Comparison of ENCODE assay signal across 14 mouse cellular contexts in the genomic region with DNA sequence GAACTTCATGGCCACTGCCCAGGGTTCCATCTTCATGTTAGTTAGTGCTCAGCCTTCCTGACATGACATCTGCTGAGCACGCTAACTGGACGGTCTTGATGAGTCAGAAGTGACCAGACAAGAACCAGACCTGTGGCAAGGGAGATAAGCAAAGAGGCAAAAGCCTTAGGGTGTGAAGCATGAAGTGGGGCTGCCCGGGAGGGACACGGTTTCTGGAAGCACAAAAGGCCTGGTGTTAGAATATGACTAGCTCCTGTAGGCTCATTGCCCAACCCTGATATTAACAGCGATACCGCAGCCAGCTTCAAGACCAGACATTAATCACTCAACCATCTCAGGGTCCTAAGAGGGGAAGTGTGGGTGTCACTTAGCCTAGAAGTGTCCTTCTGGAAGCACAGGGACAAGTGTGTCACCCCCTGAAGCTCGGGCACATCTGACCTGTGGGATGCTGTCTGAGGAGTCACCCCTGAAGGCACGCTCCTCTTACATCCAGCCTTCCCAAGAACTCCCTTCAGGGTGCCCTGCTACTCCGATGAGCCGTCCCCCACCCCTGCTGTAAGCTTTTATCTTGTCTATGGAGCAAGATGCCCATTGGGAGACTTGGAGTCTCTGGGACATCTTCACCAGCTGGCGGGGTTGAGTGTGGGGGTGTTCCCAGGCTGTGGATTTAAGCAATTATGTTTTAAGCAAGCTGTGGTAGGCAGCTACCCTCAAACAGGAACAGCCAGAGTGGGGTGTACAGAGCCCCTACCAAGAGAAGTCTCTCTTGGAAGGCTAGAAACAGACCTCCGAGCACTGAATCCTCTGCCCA. TPM values are rescaled to one million over a fixed set of nuclear protein-coding genes. Genes with fewer than 3 reads are reported as not detected.
DNase-seq lines count a peak whose midpoint lies in the region; ATAC-seq and TF ChIP-seq lines count a peak whose summit lies in the region.
"Had no signal": no experiment of that assay in that cellular context is flagged by ENCODE, and none has a peak within 500 bp of the region (broad histone marks: within the 10 kb centered on the region; RNA-seq: fewer than 3 reads in every experiment).

No protein-coding gene starts in this region.

- ATAC-seq in forebrain, embryonic 12.5 days (ENCODE audit: low FRiP score) = no peak
- no peak for ATAC-seq in forebrain, embryonic 14.5 days
- ATAC-seq in erythroid progenitor cell, adult 5-6 weeks (replicated peaks; ENCODE audit: low FRiP score, poor library complexity, severe bottlenecking) = peak; percentile 80
- no peak for ATAC-seq in cerebellum, adult (ENCODE audit: insufficient number of reproducible peaks, low FRiP score, low TSS enrichment)
- ATAC-seq: activated CD4-positive, CD25-positive, alpha-beta regulatory T cell, adult 4 months; forebrain, embryonic 13.5 days had no signal

- no peaks in the 10 kb centered on the region for H3K79me2 ChIP-seq in myocyte (ENCODE audit: control insufficient read depth, insufficient read depth)

- peak overlapping the region; percentile 50 for H3K27ac ChIP-seq in forebrain, embryonic 12.5 days
- H3K27ac ChIP-seq in forebrain, embryonic 14.5 days (ENCODE audit: low read depth, low read length) = no peak overlapping the region
- H3K27ac ChIP-seq: forebrain, embryonic 13.5 days; neural tube, embryonic 13.5 days had no signal

- H3K4me2 ChIP-seq in forebrain, embryonic 12.5 days = no peak overlapping the region
- no peak overlapping the region for H3K4me2 ChIP-seq in forebrain, embryonic 14.5 days (ENCODE audit: low read length)
- peak overlapping the region; percentile 3 for H3K4me2 ChIP-seq in myocyte (ENCODE audit: low read depth)
- H3K4me2 ChIP-seq: forebrain, embryonic 13.5 days; neural tube, embryonic 13.5 days had no signal

- H3K36me3 ChIP-seq in forebrain, embryonic 12.5 days (replicated peaks) = no peaks in the 10 kb centered on the region
- H3K36me3 ChIP-seq in forebrain, embryonic 14.5 days (ENCODE audit: control insufficient read depth, insufficient read depth, low read length) = no peaks in the 10 kb centered on the region
- H3K36me3 ChIP-seq in myocyte (ENCODE audit: control insufficient read depth, insufficient read depth) = no peaks in the 10 kb centered on the region
- H3K36me3 ChIP-seq: neural tube, embryonic 13.5 days had no signal

- WGBS in forebrain, embryonic 12.5 days = 82% methylated on average over 12 of the region's 12 CpGs
- WGBS in forebrain, embryonic 14.5 days = 91% methylated on average over 12 of the region's 12 CpGs

- H3K4me1 ChIP-seq in forebrain, embryonic 12.5 days = peaks cover 28% of the 10 kb centered on the region
- peaks cover 16% of the 10 kb centered on the region for H3K4me1 ChIP-seq in forebrain, embryonic 14.5 days (ENCODE audit: control insufficient read depth, insufficient read depth, low read length)

- no peaks in the 10 kb centered on the region for H3K9me3 ChIP-seq in forebrain, embryonic 12.5 days
- no peaks in the 10 kb centered on the region for H3K9me3 ChIP-seq in forebrain, embryonic 14.5 days (replicated peaks; ENCODE audit: control insufficient read depth, low read length)
- H3K9me3 ChIP-seq: forebrain, embryonic 13.5 days; neural tube, embryonic 13.5 days had no signal

- H3K9ac ChIP-seq in forebrain, embryonic 12.5 days = no peak overlapping the region
- H3K9ac ChIP-seq in forebrain, embryonic 14.5 days (ENCODE audit: low read length) = no peak overlapping the region
- H3K9ac ChIP-seq: forebrain, embryonic 13.5 days; neural tube, embryonic 13.5 days had no signal

- TF ChIP-seq POLR2A in myocyte (IDR thresholded peaks at IDR 0.05; ENCODE audit: insufficient read length, low read depth) = no peak

- no peak for DNase-seq in forebrain, embryonic 14.5 days (ENCODE audit: low spot score)
- peak; percentile 52 to 54 for DNase-seq in spleen, postnatal 10 days (ENCODE audit: low spot score in 2 of 2)
- no peak for DNase-seq in spleen, adult 12 weeks (ENCODE audit: low spot score)
- DNase-seq in cerebellum, adult 11 months = no peak
- DNase-seq: cerebellum, postnatal 14 days; heart, postnatal 4 days; lung, postnatal 36 days had no signal

- H3K4me3 ChIP-seq in forebrain, embryonic 12.5 days (replicated peaks) = no peak overlapping the region
- H3K4me3 ChIP-seq in forebrain, embryonic 14.5 days (ENCODE audit: low read depth, low read length) = no peak overlapping the region
- H3K4me3 ChIP-seq in myocyte = no peak overlapping the region
- H3K4me3 ChIP-seq: forebrain, embryonic 13.5 days; neural tube, embryonic 13.5 days had no signal

- H3K27me3 ChIP-seq in forebrain, embryonic 12.5 days = peaks cover 20% of the 10 kb centered on the region; the same call in 1 of the 2 replicates
- no peaks in the 10 kb centered on the region for H3K27me3 ChIP-seq in forebrain, embryonic 14.5 days (replicated peaks; ENCODE audit: control insufficient read depth, insufficient read depth, low read length)
- H3K27me3 ChIP-seq in myocyte (ENCODE audit: control insufficient read depth, insufficient read depth, insufficient read length) = no peaks in the 10 kb centered on the region

- H3ac ChIP-seq in myocyte (ENCODE audit: control insufficient read depth, insufficient read length) = no peak overlapping the region

TF ChIP-seq in myocyte, 11 proteins besides CTCF, POLR2A, EP300 and RAD21:
- TF ChIP-seq MAX (IDR thresholded peaks at IDR 0.05; ENCODE audit: low read depth) (no peak), TCF12 (IDR thresholded peaks at IDR 0.05; ENCODE audit: insufficient read depth, poor library complexity, severe bottlenecking) (no peak), SRF (IDR thresholded peaks at IDR 0.05; ENCODE audit: control insufficient read depth, insufficient read length, low read depth) (no peak), MYOD1 (IDR thresholded peaks at IDR 0.05; ENCODE audit: control insufficient read depth in 1 of 3, insufficient read length in 2 of 3, low read depth in 2 of 3) (no peak), REST (IDR thresholded peaks at IDR 0.05; ENCODE audit: insufficient read depth, insufficient read length) (no peak), POLR2AphosphoS2 (IDR thresholded peaks at IDR 0.05; ENCODE audit: insufficient read length, low read depth) (no peak), E2F4 (IDR thresholded peaks at IDR 0.05; ENCODE audit: insufficient read depth) (no peak), USF1 (IDR thresholded peaks at IDR 0.05; ENCODE audit: low read depth) (no peak), CEBPB (IDR thresholded peaks at IDR 0.05; ENCODE audit: insufficient read depth, poor library complexity, severe bottlenecking) (no peak)

RNA-seq across cellular contexts. Expression of a gene that starts 34.6 kb away (rescaled TPM):
- polyA plus RNA-seq in forebrain, embryonic 12.5 days (2016; fragmentation: Nextera tagmentation; extraction: Ambion mirVana) = 9.7 and 10.6 TPM in 2 replicates
- 5.6 and 6.2 TPM in 2 replicates for polyA plus RNA-seq in forebrain, embryonic 14.5 days (2014; fragmentation: Nextera tagmentation; extraction: Ambion mirVana)
- 38.2 and 62.0 TPM in 2 replicates for total RNA-seq in erythroid progenitor cell, adult 5-6 weeks (2015; ENCODE audit: low replicate concordance)
- 21.8 and 22.3 TPM in 2 replicates for total RNA-seq in erythroid progenitor cell, adult 5-6 weeks (2017; ENCODE audit: low replicate concordance)
- polyA plus RNA-seq in myocyte (2012; fragmentation: generic; extraction: Trizol) = 45.9 TPM

Comparison
In these comparisons a context has a peak if more than half of its experiments do, and no peak if none do; other contexts are left out.
1. DNase-seq: peak in spleen, postnatal 10 days (2 of 2); none in forebrain, embryonic 14.5 days (single experiment), spleen, adult 12 weeks (single experiment) and cerebellum, adult 11 months (single experiment).